Mouse (Mus musculus): ENCODE data around the gene Foxe1. TPM values are rescaled to one million over a fixed set of nuclear protein-coding genes. Genes with fewer than 3 reads are reported as not detected.
A peak's percentile ranks its signal among the peaks of the same experiment; 100 is the strongest.

Foxe1 gene
- polyA plus RNA-seq, 1 experiment from 2014 or later = not detected

GRCm38 (mm10) chr4:46345056-46345772 lies 1.8 kb downstream of the Foxe1 start:
- 1% methylated on average over 60 of the region's 67 CpGs for WGBS
- H3K4me3 ChIP-seq (ENCODE audit: low read depth, low read length) = peak overlapping the region; percentile 41; the same call in 1 of the 2 replicates
- no peak overlapping the region; the same call in 1 of the 2 replicates for H3K4me2 ChIP-seq (ENCODE audit: low read length)
- H3K4me1 ChIP-seq (ENCODE audit: control insufficient read depth, insufficient read depth, low read length) = peaks cover 5% of the 10 kb centered on the region
- no peak overlapping the region for H3K27ac ChIP-seq (ENCODE audit: low read length)
- peaks cover 64% of the 10 kb centered on the region for H3K27me3 ChIP-seq (ENCODE audit: control insufficient read depth, insufficient read depth, low read depth, low read length)
- H3K9ac ChIP-seq (ENCODE audit: low read depth, low read length) = no peak overlapping the region
- H3K36me3 ChIP-seq (ENCODE audit: control insufficient read depth, insufficient read depth, low read length) = no peaks in the 10 kb centered on the region
- no peaks in the 10 kb centered on the region for H3K9me3 ChIP-seq (replicated peaks; ENCODE audit: control insufficient read depth, low read length, poor library complexity, severe bottlenecking)
- no peak for ATAC-seq

GRCm38 (mm10) chr4:46345773-46346100 lies 2.3 kb downstream of the Foxe1 start:
- H3K4me3 ChIP-seq (ENCODE audit: low read depth, low read length) = no peak overlapping the region
- H3K36me3 ChIP-seq (ENCODE audit: control insufficient read depth, insufficient read depth, low read length) = no peaks in the 10 kb centered on the region
- H3K27me3 ChIP-seq (ENCODE audit: control insufficient read depth, insufficient read depth, low read depth, low read length) = peaks cover 64% of the 10 kb centered on the region
- WGBS = 17% methylated on average over 3 of the region's 3 CpGs
- no peak overlapping the region for H3K27ac ChIP-seq (ENCODE audit: low read length)
- ATAC-seq = no peak
- no peaks in the 10 kb centered on the region for H3K9me3 ChIP-seq (replicated peaks; ENCODE audit: control insufficient read depth, low read length, poor library complexity, severe bottlenecking)
- H3K4me1 ChIP-seq (ENCODE audit: control insufficient read depth, insufficient read depth, low read length) = peaks cover 5% of the 10 kb centered on the region
- H3K4me2 ChIP-seq (ENCODE audit: low read length) = no peak overlapping the region
- no peak overlapping the region for H3K9ac ChIP-seq (ENCODE audit: low read depth, low read length)

- no peak overlapping the region for H3K9ac ChIP-seq (ENCODE audit: low read depth, low read length)
- no peak for ATAC-seq
- no peaks in the 10 kb centered on the region for H3K9me3 ChIP-seq (replicated peaks; ENCODE audit: control insufficient read depth, low read length, poor library complexity, severe bottlenecking)
- H3K27me3 ChIP-seq (ENCODE audit: control insufficient read depth, insufficient read depth, low read depth, low read length) = peaks cover 63% of the 10 kb centered on the region
- H3K4me3 ChIP-seq (ENCODE audit: low read depth, low read length) = no peak overlapping the region
- H3K36me3 ChIP-seq (ENCODE audit: control insufficient read depth, insufficient read depth, low read length) = no peaks in the 10 kb centered on the region
- H3K4me1 ChIP-seq (ENCODE audit: control insufficient read depth, insufficient read depth, low read length) = peaks cover 5% of the 10 kb centered on the region
- H3K27ac ChIP-seq (ENCODE audit: low read length) = no peak overlapping the region
- H3K4me2 ChIP-seq (ENCODE audit: low read length) = no peak overlapping the region
- 17% methylated on average over 6 of the region's 6 CpGs for WGBS
Measured at GRCm38 (mm10) chr4:46346221-46346620, 2.8 kb downstream of the Foxe1 start.

GRCm38 (mm10) chr4:46347141-46347540 lies 3.7 kb downstream of the Foxe1 start:
- ATAC-seq = no peak
- 4% methylated on average over 4 of the region's 4 CpGs for WGBS
- H3K9me3 ChIP-seq (replicated peaks; ENCODE audit: control insufficient read depth, low read length, poor library complexity, severe bottlenecking) = no peaks in the 10 kb centered on the region
- H3K4me1 ChIP-seq (ENCODE audit: control insufficient read depth, insufficient read depth, low read length) = peaks cover 5% of the 10 kb centered on the region
- no peak overlapping the region for H3K4me3 ChIP-seq (ENCODE audit: low read depth, low read length)
- no peak overlapping the region for H3K9ac ChIP-seq (ENCODE audit: low read depth, low read length)
- H3K36me3 ChIP-seq (ENCODE audit: control insufficient read depth, insufficient read depth, low read length) = no peaks in the 10 kb centered on the region
- H3K27ac ChIP-seq (ENCODE audit: low read length) = no peak overlapping the region
- H3K4me2 ChIP-seq (ENCODE audit: low read length) = no peak overlapping the region
- H3K27me3 ChIP-seq (ENCODE audit: control insufficient read depth, insufficient read depth, low read depth, low read length) = peaks cover 62% of the 10 kb centered on the region

- H3K4me1 ChIP-seq (ENCODE audit: control insufficient read depth, insufficient read depth, low read length) = peaks cover under 1% of the 10 kb centered on the region; the same call in 1 of the 2 replicates
- under 1% methylated on average over 40 of the region's 41 CpGs for WGBS
- no peak for ATAC-seq
- no peak overlapping the region for H3K9ac ChIP-seq (ENCODE audit: low read depth, low read length)
- H3K4me2 ChIP-seq (ENCODE audit: low read length) = no peak overlapping the region
- no peaks in the 10 kb centered on the region for H3K36me3 ChIP-seq (ENCODE audit: control insufficient read depth, insufficient read depth, low read length)
- H3K9me3 ChIP-seq (replicated peaks; ENCODE audit: control insufficient read depth, low read length, poor library complexity, severe bottlenecking) = no peaks in the 10 kb centered on the region
- H3K27ac ChIP-seq (ENCODE audit: low read length) = no peak overlapping the region
- peaks cover 56% of the 10 kb centered on the region for H3K27me3 ChIP-seq (ENCODE audit: control insufficient read depth, insufficient read depth, low read depth, low read length)
- H3K4me3 ChIP-seq (ENCODE audit: low read depth, low read length) = no peak overlapping the region
Measured at GRCm38 (mm10) chr4:46347580-46348515, 4.4 kb downstream of the Foxe1 start.

GRCm38 (mm10) chr4:46348897-46349296 lies 5.5 kb downstream of the Foxe1 start:
- H3K27me3 ChIP-seq (ENCODE audit: control insufficient read depth, insufficient read depth, low read depth, low read length) = peaks cover 51% of the 10 kb centered on the region
- ATAC-seq = no peak
- no peak overlapping the region for H3K27ac ChIP-seq (ENCODE audit: low read length)
- no peaks in the 10 kb centered on the region for H3K9me3 ChIP-seq (replicated peaks; ENCODE audit: control insufficient read depth, low read length, poor library complexity, severe bottlenecking)
- no peaks in the 10 kb centered on the region; the same call in 1 of the 2 replicates for H3K4me1 ChIP-seq (ENCODE audit: control insufficient read depth, insufficient read depth, low read length)
- WGBS = 24% methylated on average over 9 of the region's 9 CpGs
- no peaks in the 10 kb centered on the region for H3K36me3 ChIP-seq (ENCODE audit: control insufficient read depth, insufficient read depth, low read length)
- no peak overlapping the region for H3K4me3 ChIP-seq (ENCODE audit: low read depth, low read length)
- no peak overlapping the region for H3K9ac ChIP-seq (ENCODE audit: low read depth, low read length)
- no peak overlapping the region for H3K4me2 ChIP-seq (ENCODE audit: low read length)

- Histone ChIP-seq H3K4me3 (ENCODE audit: low read depth, low read length) (no peak overlapping the region), H3K9ac (ENCODE audit: low read depth, low read length) (no peak overlapping the region), H3K4me2 (ENCODE audit: low read length) (no peak overlapping the region), H3K36me3 (ENCODE audit: control insufficient read depth, insufficient read depth, low read length) (no peaks in the 10 kb centered on the region), H3K9me3 (replicated peaks; ENCODE audit: control insufficient read depth, low read length, poor library complexity, severe bottlenecking) (no peaks in the 10 kb centered on the region), H3K4me1 (ENCODE audit: control insufficient read depth, insufficient read depth, low read length) (no peaks in the 10 kb centered on the region; the same call in 1 of the 2 replicates), H3K27me3 (ENCODE audit: control insufficient read depth, insufficient read depth, low read depth, low read length) (peaks cover 51% of the 10 kb centered on the region), H3K27ac (ENCODE audit: low read length) (no peak overlapping the region)
- 34% methylated on average over 5 of the region's 5 CpGs for WGBS
- ATAC-seq = no peak
Measured at GRCm38 (mm10) chr4:46349530-46349929, 6.1 kb downstream of the Foxe1 start.

GRCm38 (mm10) chr4:46353045-46353444 lies 9.6 kb downstream of the Foxe1 start:
- Histone ChIP-seq H3K4me2 (ENCODE audit: low read length) (no peak overlapping the region), H3K4me3 (ENCODE audit: low read depth, low read length) (no peak overlapping the region), H3K9me3 (replicated peaks; ENCODE audit: control insufficient read depth, low read length, poor library complexity, severe bottlenecking) (no peaks in the 10 kb centered on the region), H3K4me1 (ENCODE audit: control insufficient read depth, insufficient read depth, low read length) (no peaks in the 10 kb centered on the region), H3K27me3 (ENCODE audit: control insufficient read depth, insufficient read depth, low read depth, low read length) (peaks cover 42% of the 10 kb centered on the region), H3K27ac (ENCODE audit: low read length) (no peak overlapping the region), H3K9ac (ENCODE audit: low read depth, low read length) (no peak overlapping the region), H3K36me3 (ENCODE audit: control insufficient read depth, insufficient read depth, low read length) (no peaks in the 10 kb centered on the region)
- WGBS = 7% methylated on average over 10 of the region's 10 CpGs
- ATAC-seq = no peak

All from midbrain, embryonic 16.5 days (tissue).